Mouse (Mus musculus) cerebellum, postnatal 14 days (tissue): ENCODE results near the gene Ndel1.

Experiments used
- DNase-seq, 2 experiments: peaks; one replicate each; pipeline ENCODE4 v3.0.0; 2021; ENCODE audit warnings: mixed read lengths in 2 of 2

Gene Ndel1

DNA sequence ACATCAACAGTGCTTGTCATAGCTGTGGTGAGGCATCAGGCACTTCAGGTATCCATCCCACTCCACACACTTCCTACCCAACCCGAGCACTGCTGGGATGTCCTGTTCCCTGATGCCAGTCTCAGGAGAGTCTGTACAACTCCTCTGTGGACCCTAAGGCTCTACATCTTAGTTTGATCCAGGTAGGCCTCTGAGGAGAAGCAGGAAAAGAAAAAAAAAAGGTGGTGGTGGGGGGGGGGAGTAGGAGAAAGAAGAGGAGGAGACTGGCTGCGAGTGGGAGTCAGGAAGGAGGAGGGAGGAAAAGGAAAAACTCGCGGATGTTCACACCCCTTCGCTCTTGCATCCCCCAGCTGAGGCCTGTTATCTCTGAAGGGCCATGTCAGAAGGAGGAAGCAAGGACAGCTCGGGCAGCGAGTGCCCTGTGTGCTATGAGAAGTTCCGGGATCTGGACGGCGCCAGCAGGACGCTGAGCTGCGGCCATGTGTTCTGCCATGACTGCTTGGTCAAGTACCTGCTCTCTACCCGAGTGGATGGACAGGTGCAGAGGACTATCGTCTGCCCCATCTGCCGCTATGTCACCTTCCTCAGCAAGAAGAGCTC lies 20.7 kb upstream of the Ndel1 start:
- no peak for DNase-seq

DNA sequence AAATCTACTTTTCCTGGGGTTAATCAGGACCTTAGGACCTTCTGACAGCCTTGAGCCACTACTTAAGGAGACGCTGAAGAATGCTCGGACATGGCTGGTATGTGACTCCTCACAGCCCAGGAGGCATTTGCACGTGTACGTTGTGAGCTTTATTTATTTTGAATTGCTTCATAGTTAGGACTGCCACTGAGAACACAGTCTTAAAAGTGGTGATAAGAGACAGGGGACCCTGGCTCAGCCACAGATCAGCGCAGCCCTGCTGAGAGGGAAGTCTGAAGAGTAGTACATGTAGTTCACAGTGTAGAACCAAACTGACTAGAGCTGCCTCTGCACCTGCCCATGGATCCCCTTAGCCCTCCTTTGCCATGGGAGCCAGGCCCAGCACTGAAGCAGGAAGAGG lies 20.2 kb upstream of the Ndel1 start:
- no peak for DNase-seq

- peak in 1 of 2 experiments; percentile 20 for DNase-seq
Measured at GRCm38 (mm10) chr11:68890625-68891024, 19.0 kb upstream of the Ndel1 start.

- DNase-seq: peak in 1 of 2 experiments; percentile 21
Measured at GRCm38 (mm10) chr11:68888653-68889052, 17.0 kb upstream of the Ndel1 start.

DNA sequence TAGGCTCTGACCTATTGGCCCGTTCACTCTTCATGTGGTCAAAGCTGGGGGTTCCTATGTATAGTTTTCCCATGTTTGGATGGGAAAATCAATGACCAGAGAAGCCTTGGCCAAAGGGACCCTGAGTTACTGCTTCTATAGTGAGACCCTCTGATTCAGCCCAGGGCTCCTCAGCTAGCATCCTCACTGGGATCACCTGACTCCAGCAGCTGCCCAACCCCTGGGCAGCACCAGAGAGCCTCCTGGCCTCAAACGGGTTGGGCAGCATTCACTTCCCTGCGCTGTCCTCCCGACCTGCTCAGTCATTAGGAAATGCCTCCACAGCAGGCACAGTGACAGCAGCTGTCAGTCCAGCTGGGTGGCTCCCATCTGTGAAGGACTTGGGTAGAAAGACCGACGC lies 16.6 kb upstream of the Ndel1 start, which contains the start of gene Rnf222:
TSS of gene Rnf222 (plus strand) at position 301 of the 400 bp plus-strand sequence.
- DNase-seq: no peak

DNA sequence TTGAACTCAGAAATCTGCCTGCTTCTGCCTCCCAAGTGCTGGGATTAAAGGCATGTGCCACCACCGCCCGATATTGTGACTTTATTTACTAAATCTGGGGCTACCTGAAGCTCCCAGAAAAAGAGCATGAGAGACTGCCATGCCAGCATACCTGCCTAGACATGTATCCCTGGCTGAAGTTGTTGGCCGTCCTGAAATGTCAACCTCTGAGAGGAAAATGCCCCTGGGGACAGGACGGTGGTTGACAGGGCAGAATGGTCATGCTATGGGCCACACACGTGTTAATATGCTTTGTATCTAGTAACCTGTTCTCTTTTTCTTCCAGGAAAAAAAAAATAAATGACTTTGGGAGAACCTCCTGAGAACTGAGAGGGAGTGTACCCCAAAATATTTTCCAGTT lies 14.4 kb upstream of the Ndel1 start:
- no peak for DNase-seq

GRCm38 (mm10) chr11:68884368-68884767 lies 12.7 kb upstream of the Ndel1 start:
- no peak for DNase-seq

GRCm38 (mm10) chr11:68883843-68884242 lies 12.2 kb upstream of the Ndel1 start:
- no peak for DNase-seq

DNA sequence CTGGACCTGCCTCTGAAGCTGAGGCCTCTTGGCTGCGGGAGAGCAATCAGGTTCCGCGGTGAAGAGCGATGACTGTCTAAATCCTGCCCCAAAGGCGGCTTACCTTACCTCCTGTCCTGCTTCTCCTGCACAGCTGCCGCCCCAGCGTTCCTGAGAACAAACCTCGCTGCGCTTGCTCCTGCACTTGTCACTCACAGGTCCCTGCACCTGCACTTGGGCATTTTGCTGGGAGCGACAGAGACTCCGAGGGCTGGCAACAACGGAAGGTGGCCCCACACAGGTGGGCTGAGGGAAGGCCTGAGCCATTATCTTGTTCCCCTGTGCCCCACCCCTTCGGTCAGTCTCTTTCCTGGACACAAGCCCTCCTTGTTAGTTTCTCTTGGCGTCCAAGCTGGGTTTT lies 10.4 kb upstream of the Ndel1 start:
- no peak for DNase-seq

- no peak for DNase-seq
Measured at GRCm38 (mm10) chr11:68878811-68879210, 7.2 kb upstream of the Ndel1 start.

DNA sequence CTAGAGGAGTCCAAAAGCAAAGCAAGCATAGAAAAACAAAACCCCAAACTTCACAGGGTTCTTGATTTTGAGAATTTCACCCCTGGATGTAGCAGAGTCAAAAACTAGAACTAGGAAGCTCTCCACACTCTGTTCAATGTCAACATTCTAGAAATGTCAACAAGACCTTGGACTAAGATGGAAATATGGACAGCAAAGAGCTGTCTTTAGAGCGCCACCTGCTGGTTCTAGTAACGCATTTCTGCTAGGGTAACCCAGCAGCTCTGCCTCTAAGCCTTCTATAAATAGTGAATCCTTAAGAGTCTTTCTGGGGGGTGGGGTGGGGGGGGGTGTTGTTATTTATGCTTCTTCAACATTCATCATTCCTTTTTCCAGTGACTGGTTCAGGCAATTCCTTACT lies 3.2 kb upstream of the Ndel1 start:
- DNase-seq: peak; percentile 74 to 82

- DNase-seq: no peak
Measured at GRCm38 (mm10) chr11:68871277-68871676, 381 bp downstream of the Ndel1 start.

DNA sequence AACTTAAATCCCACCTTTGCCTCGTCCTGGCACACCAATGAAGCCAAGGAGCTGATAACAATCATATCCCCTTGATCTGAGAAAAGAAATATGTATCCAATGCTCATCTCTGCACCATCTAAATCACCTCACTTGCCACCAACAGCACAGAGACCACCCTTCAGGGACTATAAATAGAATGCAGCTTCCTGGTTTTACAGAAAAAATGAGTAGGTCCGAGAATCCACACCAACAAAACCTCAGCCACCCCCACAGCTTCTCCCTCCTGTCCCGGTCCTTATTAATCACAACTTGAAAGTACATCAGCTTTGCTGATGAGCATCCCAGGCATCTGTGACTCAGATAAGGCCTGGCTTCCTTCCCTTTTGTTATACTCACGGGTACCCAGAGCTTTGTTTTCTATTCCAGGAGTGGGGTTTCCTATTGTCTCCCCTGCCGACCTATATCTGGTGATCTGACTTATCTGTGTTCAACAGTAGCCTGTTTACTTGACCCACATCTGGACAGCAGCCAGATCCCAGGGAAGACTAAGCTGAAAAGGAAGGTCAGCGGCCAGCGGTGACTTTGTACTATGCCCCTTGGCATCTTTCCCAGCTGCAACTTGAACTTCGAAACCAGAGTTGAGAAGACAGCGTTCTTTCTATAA lies 7.0 kb downstream of the Ndel1 start:
- DNase-seq: no peak

GRCm38 (mm10) chr11:68863631-68864091 lies 8.0 kb downstream of the Ndel1 start:
- DNase-seq: no peak

DNA sequence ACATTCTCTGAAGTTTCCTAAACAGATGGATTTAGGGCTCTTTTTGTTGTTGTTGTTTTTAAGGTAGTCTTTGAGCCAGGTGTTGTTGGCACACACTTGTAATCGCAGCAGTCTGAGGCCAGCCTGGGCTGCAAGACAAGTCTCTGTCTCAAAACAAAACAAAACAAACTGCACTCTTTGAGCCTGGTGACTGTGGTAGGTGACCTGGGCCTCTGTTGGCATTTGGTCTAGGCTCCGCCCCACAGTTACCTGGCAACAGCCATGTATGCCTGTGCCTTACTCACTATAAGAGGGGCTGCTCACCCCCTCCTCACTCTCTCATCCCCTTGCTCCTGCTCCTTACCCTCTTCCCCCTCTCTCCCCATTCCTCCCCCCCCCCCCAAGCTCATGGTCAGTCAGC lies 9.4 kb downstream of the Ndel1 start:
- DNase-seq: no peak

DNA sequence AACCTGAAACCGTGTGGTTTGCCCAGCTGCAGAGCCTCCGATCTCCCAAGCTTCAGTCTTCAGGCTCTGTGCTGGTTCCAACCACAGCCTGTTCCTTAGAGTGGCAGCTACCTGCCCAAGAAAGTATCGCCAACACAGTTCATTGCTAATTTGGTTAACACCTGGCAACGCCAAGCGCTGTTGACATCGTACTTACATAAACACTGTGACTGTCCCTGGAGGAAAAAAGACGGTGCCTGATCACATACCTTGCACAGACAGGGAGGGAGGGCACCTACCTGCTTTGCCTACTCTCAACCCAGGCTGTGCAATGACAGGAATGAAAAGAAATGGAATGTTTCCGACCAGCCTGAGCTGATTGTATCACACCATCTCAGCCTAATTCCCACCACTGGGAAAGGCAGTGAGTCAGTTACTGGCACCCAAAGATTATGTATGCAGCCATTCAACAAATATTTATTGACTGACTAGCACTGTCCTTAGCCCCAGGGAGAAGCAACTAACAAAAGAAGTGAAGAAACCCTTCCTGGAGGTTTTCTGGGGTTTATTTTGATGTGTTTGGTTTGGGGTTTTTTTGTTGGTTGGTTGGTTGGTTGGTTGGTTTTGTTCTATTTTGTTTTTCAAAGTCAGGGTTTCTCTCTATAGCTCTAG lies 11.6 kb downstream of the Ndel1 start:
- DNase-seq: no peak

GRCm38 (mm10) chr11:68857329-68857728 lies 14.3 kb downstream of the Ndel1 start:
- DNase-seq: no peak

- DNase-seq: no peak
Measured at GRCm38 (mm10) chr11:68854621-68855020, 17.0 kb downstream of the Ndel1 start.

DNA sequence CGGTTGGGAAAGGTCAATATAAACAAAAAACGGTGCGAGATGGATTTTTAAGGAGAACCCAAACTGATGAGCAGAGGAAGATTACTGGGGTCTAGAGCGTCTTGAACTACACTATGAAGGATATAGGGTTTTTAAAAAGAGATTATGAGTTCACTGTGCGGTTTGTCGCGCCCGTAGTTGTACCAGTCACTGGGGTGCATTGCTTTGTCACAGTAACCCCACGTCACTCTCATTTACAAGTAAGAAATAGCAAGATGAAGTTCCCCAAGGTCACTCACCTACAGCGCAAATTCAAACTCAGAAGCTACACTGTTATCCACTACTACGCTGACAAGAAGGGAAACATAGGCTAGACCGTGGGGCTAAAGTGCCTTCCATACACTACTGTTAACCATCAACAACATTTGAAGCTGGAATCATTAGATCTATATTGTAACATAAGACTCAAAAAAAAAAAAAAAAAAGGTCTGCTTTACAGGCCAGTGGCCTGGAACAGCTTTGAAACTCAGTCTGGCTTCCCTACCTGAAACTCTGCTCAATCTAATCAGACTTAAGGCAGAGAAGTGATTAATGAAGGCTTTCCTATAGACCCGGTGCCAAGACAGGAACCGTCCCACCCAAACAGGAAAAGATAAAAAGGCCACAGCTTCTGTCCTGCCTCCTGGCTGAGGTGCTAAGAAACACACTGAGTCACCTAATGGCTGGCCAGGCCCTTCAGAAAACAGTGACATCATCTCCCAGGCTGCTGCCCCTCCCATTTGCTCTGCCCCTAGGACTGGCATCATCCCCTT lies 17.9 kb downstream of the Ndel1 start:
- peak; percentile 12 for DNase-seq

DNA sequence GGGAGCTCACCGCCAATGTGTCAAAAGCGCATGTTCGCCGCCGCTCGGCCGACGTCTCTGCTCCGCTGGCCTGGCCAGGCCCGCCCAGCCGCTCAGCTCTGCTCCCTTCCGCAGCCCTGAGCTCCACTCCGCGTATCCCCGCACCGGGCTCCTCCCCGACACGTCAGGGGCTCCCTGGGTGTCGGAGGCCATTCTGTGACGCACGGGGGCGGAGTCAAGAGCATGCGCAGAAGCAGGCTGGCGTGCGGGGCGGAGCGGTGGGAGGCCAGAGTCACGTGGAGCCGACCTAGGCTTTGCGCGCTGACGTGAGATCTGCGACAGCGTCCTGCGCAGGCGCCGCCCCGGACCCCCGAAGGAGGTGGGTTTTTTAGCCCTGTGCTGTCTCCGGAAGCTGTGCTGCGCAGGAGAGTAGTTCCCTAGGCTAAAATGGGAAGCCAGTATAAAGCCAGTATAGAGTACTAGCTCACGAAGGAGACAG lies 18.7 kb downstream of the Ndel1 start:
- peak; percentile 100 for DNase-seq

DNA sequence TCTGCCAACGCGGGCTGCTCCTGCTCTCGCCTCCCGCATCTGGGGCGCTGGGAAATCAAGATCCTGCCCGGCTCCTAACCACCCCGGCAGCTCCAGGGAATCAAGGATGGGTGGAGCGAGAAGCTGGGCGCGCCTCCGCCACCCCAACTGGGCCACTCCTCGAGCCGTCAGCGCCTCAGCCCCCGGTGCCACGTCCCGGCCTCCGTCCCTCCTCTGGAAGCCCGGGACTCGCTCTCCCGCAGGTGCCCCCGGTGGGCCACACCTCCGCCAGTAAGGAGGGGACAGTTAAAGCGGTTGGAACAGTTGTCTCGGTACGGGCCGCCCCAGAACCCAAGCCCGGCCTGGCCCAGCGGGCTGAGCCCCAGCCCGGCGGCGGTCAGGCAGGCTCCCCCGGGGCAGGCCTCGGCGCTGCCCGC lies 19.2 kb downstream of the Ndel1 start:
- DNase-seq: peak in 1 of 2 experiments; percentile 64

- peak in 1 of 2 experiments; percentile 9 for DNase-seq
Measured at GRCm38 (mm10) chr11:68851644-68852485, 19.8 kb downstream of the Ndel1 start.
